Mouse (Mus musculus) liver, embryonic 11.5 days (tissue): ENCODE data around the gene Stab2. TPM values are rescaled to one million over a fixed set of nuclear protein-coding genes. Genes with fewer than 3 reads are reported as not detected.

Source experiments
- ATAC-seq: fragments of 200-750 bp; cut with Nextera tagmentation; replicated peaks from 2 replicates; pipeline ENCODE4 v1.8.0; 2017; ENCODE audit warnings: moderate number of reproducible peaks, mild to moderate bottlenecking, moderate TSS enrichment, moderate library complexity; ENCODE audit not compliant: low FRiP score
- DNase-seq: peaks from one replicate; pipeline ENCODE4 v3.0.0-alpha.2; 2017; ENCODE audit warnings: low spot score
- H3K27ac ChIP-seq: fragments of 300-500 bp; sonication (generic); 2 replicates; pipeline ENCODE4 v1.5.1; 2014; ENCODE audit warnings: mild to moderate bottlenecking, low read depth, low read length, control low read depth
- H3K27me3 ChIP-seq: fragments of 300-500 bp; sonication (generic); replicated peaks from 2 replicates; pipeline ENCODE4 v1.6.1; 2014; ENCODE audit warnings: low read length, mixed read lengths; ENCODE audit not compliant: control insufficient read depth, insufficient read depth
- H3K36me3 ChIP-seq: fragments of 300-500 bp; sonication (generic); 2 replicates; pipeline ENCODE4 v1.6.1; 2014; ENCODE audit warnings: mild to moderate bottlenecking, low read length, moderate library complexity, mixed read lengths; ENCODE audit not compliant: control insufficient read depth, insufficient read depth
- H3K4me1 ChIP-seq: fragments of 300-500 bp; sonication (generic); replicated peaks from 2 replicates; pipeline ENCODE4 v1.6.1; 2014; ENCODE audit warnings: low read length, mixed read lengths; ENCODE audit not compliant: control insufficient read depth, insufficient read depth
- H3K4me2 ChIP-seq: fragments of 300-500 bp; sonication (generic); 2 replicates; pipeline ENCODE4 v1.6.1; 2014; ENCODE audit warnings: mild to moderate bottlenecking, control low read depth, moderate library complexity
- H3K4me3 ChIP-seq: fragments of 300-500 bp; sonication (generic); 2 replicates; pipeline ENCODE4 v1.5.1; 2014; ENCODE audit warnings: low read depth, low read length, control low read depth
- H3K9ac ChIP-seq: fragments of 300-500 bp; sonication (generic); 2 replicates; pipeline ENCODE4 v1.6.1; 2014; ENCODE audit warnings: low read depth, low read length, control low read depth
- H3K9me3 ChIP-seq: fragments of 300-500 bp; sonication (generic); 2 replicates; pipeline ENCODE4 v1.6.1; 2016; ENCODE audit warnings: low read length, inconsistent platforms, mixed read lengths; ENCODE audit not compliant: control insufficient read depth
- WGBS: fragments of 180-500 bp; shearing (Covaris S2); extraction: QIAGEN DNeasy Blood & Tissue Kit; methylation state at CpG from one replicate; pipeline ENCODE4 v1.1.7; 2014; 5-methylcytosine and 5-hydroxymethylcytosine counted together
- polyA plus RNA-seq: library from polyadenylated mRNA; unstranded; fragments of >200 nt; fragmentation: Nextera tagmentation; extraction: Ambion mirVana; gene quantifications from 2 replicates; pipeline ENCODE4 v1.2.1, GENCODE M21; 2014

The Stab2 gene
- polyA plus RNA-seq, 1 experiment from 2014 or later, result 27.2 TPM

DNA sequence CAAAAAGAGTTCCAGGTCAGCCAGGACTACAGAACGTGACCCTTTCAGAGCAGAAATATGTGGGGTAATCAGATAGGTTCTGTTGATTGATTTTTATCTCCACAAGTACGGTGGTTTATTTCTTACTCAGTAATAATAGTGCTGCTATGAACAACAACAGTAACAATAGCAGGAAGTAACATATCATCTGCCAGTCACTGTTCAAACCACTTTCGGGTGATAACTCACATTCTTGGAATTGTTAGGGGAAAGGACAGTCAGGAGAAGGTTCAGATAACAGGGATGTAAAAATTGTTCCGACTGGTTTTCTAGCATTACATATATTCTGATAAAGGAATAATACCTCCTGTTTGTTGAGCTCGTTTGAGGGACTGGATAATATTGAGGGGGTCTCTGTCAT lies 7.6 kb upstream of the Stab2 start:
- DNase-seq, result no peak
- 25% methylated on average over 5 of the region's 5 CpGs for WGBS
- no peak for ATAC-seq

DNA sequence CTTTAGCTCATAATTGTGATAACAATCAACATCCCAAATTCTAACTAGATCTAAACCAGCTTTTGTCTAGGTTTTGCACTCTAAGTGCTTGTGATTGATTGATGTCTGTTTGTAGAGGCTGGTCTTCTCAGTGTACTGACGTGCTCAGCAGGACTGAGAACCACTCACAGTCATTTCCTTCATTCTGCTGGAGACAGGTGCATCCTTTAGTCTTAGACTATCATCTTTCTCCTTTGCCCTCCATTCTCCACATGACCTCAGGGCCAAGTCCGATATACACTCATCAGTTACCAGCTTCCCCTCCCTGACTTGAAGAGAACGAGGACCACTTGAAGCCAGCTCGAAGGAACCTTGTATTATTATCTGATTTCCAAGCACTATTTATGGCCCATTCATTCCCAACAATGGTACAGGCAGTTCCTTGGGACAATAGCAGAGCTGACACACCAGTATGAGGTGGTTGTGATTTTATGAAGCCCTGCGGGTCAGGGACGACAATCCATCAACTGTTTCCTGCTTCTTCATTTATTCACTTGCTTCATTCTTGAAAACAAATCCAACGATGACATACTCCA lies 6.7 kb upstream of the Stab2 start:
- Histone ChIP-seq H3K9ac (no peak overlapping the region), H3K27me3 (no peaks in the 10 kb centered on the region; the same call in 1 of the 2 replicates), H3K27ac (no peak overlapping the region), H3K4me1 (no peaks in the 10 kb centered on the region), H3K4me2 (no peak overlapping the region), H3K36me3 (no peaks in the 10 kb centered on the region), H3K4me3 (no peak overlapping the region), H3K9me3 (no peaks in the 10 kb centered on the region)
- ATAC-seq (peak; percentile 39; the same call in 1 of the 2 replicates), DNase-seq (no peak)
- 72% methylated on average over 7 of the region's 7 CpGs for WGBS

More for the DNA sequence above, 7.6 kb upstream of the Stab2 start:
- H3K36me3 ChIP-seq, result no peaks in the 10 kb centered on the region
- no peaks in the 10 kb centered on the region; the same call in 1 of the 2 replicates for H3K27me3 ChIP-seq
- no peak overlapping the region for H3K4me2 ChIP-seq
- 0 out of 2 replicates have a peak overlapping the region, but pooled peaks have one; percentile 41 for H3K27ac ChIP-seq
- H3K9me3 ChIP-seq, result no peaks in the 10 kb centered on the region
- H3K4me3 ChIP-seq, result no peak overlapping the region
- H3K4me1 ChIP-seq, result no peaks in the 10 kb centered on the region
- H3K9ac ChIP-seq, result no peak overlapping the region

DNA sequence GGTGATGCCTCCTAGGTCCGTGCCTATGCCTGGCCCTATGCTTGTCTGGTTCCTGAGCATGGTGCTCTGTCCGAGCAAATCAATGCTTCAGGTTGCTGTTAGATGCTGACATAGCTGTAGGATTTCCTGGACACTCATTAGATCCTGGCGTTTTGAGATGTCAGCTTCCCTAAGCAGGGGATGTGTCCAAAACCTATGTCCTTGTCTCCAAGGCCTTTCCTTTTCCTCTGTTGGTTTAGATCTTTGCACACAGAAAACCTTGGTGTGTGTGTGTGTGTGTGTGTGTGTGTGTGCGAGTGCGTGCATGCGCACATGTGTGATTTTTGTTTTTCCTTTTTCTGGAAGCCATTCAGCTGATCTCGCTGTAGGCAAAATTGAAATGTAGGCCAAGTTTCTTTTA lies 4.3 kb upstream of the Stab2 start:
- WGBS, result 84% methylated on average over 7 of the region's 7 CpGs
- Histone ChIP-seq H3K27ac (no peak overlapping the region), H3K36me3 (no peaks in the 10 kb centered on the region), H3K9me3 (no peaks in the 10 kb centered on the region), H3K27me3 (no peaks in the 10 kb centered on the region), H3K4me3 (no peak overlapping the region), H3K4me1 (no peaks in the 10 kb centered on the region), H3K4me2 (no peak overlapping the region), H3K9ac (no peak overlapping the region)
- no peak for DNase-seq
- no peak for ATAC-seq

DNA sequence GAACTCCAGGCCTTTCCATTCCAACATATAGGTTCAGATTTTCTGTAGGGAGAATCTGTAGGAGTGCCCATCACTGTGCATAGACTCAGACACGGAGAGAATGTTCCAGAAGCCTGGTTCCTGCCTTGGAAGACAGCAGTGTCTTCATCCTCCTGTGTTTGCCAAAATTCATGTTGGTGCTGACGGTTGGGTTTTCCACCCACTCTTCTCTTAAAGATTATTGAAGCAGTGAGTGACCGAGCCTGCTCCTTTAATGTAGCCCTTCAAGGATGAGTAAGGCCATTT lies 332 bp upstream of the Stab2 start:
- no peak overlapping the region for H3K9ac ChIP-seq
- ATAC-seq, result no peak
- WGBS, result 67% methylated on average over 3 of the region's 3 CpGs

DNA sequence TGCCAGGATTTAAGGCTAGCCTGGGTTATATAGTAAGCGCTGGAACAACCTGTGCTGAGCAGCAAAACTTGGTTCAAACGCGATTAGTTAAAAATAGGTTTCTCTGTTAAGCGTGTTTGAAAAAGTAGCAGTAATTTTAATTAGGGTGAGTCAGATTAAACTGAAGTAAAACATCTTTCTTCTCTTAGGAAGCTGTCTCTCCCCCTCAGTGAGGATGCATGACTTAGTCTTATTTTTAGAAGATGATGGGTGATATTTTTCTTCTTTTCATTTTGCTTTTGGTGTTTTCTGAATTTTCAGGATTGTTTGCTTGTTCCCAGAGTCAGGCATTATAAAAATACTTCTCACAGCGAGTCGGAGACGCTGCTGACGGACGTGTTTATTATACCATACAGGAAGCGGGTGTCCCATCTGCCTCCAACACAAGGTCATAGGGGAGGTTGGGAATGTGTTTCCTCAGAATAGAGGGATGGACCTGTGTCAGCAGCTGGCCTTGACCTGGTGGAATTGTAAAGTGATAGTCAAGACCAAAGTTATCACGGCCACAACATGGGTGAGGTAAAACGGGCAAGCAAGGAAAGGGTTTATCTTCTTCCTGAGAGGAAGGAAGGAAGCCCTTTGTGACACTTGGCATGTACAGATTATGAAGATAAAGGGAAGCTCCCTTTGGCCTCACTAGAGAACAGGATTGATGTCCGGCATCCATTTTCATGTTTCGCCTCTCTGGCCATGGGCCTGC lies 15.4 kb downstream of the Stab2 start:
- no peak for DNase-seq
- Histone ChIP-seq H3K27ac (no peak overlapping the region; the same call in 1 of the 2 replicates), H3K9me3 (no peaks in the 10 kb centered on the region), H3K36me3 (no peaks in the 10 kb centered on the region), H3K4me1 (no peaks in the 10 kb centered on the region), H3K4me2 (no peak overlapping the region), H3K4me3 (no peak overlapping the region), H3K9ac (no peak overlapping the region), H3K27me3 (peaks cover 11% of the 10 kb centered on the region)
- WGBS, result 59% methylated on average over 14 of the region's 14 CpGs
- ATAC-seq, result no peak

More for the DNA sequence above, 332 bp upstream of the Stab2 start:
- Histone ChIP-seq H3K36me3 (no peaks in the 10 kb centered on the region), H3K27ac (no peak overlapping the region), H3K4me1 (no peaks in the 10 kb centered on the region), H3K4me2 (no peak overlapping the region), H3K4me3 (no peak overlapping the region), H3K27me3 (no peaks in the 10 kb centered on the region), H3K9me3 (no peaks in the 10 kb centered on the region)
- DNase-seq, result no peak

DNA sequence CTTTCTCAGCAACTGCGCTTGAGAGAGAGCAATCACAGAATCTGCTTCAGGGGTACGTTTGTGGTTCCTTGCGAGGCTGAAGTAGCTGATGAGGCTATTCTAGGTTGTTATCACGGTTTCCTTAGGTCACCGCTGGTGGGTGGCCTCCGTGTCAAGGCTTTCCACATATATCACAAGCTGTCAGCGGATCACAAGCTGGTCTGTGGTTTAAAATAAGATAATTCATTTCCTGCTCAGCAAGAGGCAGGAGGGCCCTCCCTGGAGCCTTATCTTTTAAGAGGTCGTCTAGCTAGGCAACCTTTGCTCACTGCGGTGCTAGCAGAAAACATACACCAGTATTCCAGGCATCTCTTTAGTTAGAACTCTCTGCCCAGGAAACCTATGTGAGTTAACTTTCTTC lies 17.2 kb downstream of the Stab2 start:
- Histone ChIP-seq H3K4me1 (no peaks in the 10 kb centered on the region), H3K9me3 (no peaks in the 10 kb centered on the region), H3K36me3 (no peaks in the 10 kb centered on the region), H3K4me3 (no peak overlapping the region), H3K4me2 (no peak overlapping the region), H3K27me3 (peaks cover 15% of the 10 kb centered on the region), H3K9ac (no peak overlapping the region), H3K27ac (no peak overlapping the region)
- DNase-seq (no peak), ATAC-seq (peak; percentile 79)
- 16% methylated on average over 9 of the region's 9 CpGs for WGBS

DNA sequence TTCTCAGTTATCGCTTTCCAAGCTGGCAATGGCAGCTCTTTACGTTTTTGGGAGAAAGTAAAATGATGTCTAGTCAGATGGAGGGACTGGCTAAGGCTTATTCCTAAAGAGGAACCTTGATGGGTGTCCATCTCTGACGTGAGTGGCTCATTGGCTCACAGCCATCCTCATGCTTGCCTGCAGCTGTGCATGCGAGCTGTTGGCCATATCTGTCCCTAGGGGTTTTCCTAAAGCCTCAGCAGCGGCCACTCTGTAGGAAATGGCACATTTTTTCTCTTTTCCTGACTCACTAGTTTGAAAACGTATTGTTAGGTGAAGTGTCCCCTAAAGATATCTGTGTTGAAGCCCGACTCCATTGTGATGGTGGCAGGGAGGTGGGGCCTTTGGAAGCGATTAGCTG lies 18.0 kb downstream of the Stab2 start:
- WGBS, result 50% methylated on average over 8 of the region's 8 CpGs
- Histone ChIP-seq H3K36me3 (no peaks in the 10 kb centered on the region), H3K4me3 (no peak overlapping the region), H3K27ac (no peak overlapping the region), H3K9ac (no peak overlapping the region), H3K4me2 (no peak overlapping the region), H3K27me3 (peaks cover 15% of the 10 kb centered on the region), H3K9me3 (no peaks in the 10 kb centered on the region), H3K4me1 (no peaks in the 10 kb centered on the region)
- ATAC-seq, result no peak
- DNase-seq, result no peak

DNA sequence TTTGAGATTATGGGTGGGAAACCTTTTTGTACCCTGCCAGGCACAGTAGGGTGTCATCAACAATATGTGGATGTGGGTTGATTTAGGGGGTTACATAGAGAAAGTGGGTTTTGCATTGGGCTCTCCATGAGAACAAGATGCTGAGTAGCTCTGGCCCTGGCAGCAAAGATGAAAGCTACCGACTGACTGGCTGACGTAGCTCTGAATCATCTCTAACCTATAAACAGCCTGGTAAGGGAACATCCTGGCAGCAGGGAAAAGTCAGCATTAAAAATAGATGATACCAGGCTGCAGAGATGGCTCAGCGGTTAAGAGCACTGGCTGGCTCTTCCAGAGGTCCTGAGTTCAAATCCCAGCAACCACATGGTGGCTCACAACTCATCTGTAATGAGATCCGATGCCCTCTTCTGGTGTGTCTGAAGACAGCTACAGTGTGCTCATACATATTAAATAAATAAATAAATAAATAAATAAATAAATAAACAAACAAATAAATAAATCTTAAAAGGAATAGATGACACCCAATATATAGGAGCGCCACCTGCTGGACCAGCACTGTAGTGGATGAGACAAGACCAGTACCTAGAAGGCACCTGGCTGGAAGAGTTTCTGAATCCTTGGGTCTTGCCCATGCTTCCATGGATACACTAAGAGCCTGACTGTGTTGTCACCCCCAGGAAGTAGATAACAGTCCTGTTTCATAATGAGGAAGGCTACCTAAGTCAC lies 31.7 kb downstream of the Stab2 start:
- Histone ChIP-seq H3K36me3 (no peaks in the 10 kb centered on the region), H3K9me3 (no peaks in the 10 kb centered on the region), H3K4me3 (no peak overlapping the region), H3K27ac (no peak overlapping the region), H3K4me2 (no peak overlapping the region), H3K27me3 (peaks cover 8% of the 10 kb centered on the region; the same call in 1 of the 2 replicates), H3K4me1 (no peaks in the 10 kb centered on the region), H3K9ac (no peak overlapping the region)
- DNase-seq (no peak), ATAC-seq (no peak)
- WGBS, result 81% methylated on average over 5 of the region's 5 CpGs
